Mouse (Mus musculus) A20 (cell line): ENCODE measurements around the gene Mup13.
"Not testable (repeated sequence)": the region's sequence is repeated elsewhere in the genome, so short reads cannot be mapped to it uniquely, and the experiment has no call there.

Source experiments
- DNase-seq: peaks from one replicate; pipeline ENCODE4 v3.0.0-alpha.2; 2011; ENCODE audit warnings: low read depth, low spot score

Mup13 gene

DNA sequence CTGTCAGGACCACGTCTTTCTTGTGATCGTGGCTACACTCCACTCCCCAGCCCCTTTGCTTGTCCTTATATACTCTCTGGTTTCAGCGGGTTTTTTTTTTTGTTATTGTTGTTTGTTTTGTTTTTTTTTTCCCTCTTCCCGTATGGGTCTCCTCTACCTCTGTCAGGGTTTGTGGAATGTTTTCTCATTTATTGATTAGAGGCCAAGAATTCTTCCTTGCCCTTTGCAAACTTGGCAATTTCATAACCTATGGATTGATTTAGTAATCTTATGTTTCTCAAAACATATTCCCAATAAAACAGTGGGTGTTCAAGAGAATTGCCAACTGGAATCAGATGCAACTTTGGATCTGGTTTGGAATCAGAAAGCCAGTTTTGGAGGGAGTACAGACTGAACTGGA lies at the start of gene Mup13:
Mup13 (minus strand) TSS at position 101 of the 400 bp plus-strand sequence.
- DNase-seq, result not testable (repeated sequence)
